Mouse (Mus musculus): ENCODE data around the gene Chst11.

DNA sequence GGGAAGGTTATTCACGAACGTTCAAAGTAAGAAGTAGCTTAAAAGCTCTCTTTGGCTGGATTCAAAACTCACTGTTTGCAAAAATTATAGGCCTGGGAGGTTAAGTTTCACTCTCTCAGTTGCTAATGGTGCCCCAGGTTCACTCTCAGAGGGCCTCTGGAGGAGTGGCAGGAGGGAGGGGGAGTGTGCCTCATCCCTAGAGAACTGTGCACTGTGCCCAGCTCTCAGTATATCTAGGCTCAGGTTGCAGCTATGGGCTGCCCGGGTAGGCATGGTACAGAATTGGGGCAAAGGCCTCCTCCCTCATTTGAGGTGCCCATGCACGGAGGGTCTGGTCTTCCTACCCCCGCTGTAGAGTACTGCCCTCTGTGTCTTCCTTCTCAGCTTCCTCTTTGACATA lies 14.9 kb downstream of the Chst11 start:
- TF ChIP-seq GATA1 (IDR thresholded peaks at IDR 0.05; ENCODE audit: borderline replicate concordance, low read length) (no peak), FLI1 (IDR thresholded peaks at IDR 0.05; ENCODE audit: low read length) (no peak)

All from megakaryocyte, embryonic 14.5 days (primary cell).